Mouse (Mus musculus): ENCODE results near the gene Scn4a.

The Scn4a gene

GRCm38 (mm10) chr11:106271794-106272643 lies 81.1 kb downstream of the Scn4a start:
- DNase-seq (ENCODE audit: low read depth), result no peak

GRCm38 (mm10) chr11:106271131-106271793 lies 81.8 kb downstream of the Scn4a start:
- DNase-seq (ENCODE audit: low read depth), result no peak

GRCm38 (mm10) chr11:106269060-106269431 lies 84.0 kb downstream of the Scn4a start:
- DNase-seq (ENCODE audit: low read depth), result no peak
